16 mouse cellular contexts compared by ENCODE assay signal in genomic region chr9:32743642-32744161, GRCm38 (mm10).
A peak's percentile ranks its signal among the peaks of the same experiment; 100 is the strongest.
DNase-seq lines count a peak whose midpoint lies in the region; ATAC-seq and TF ChIP-seq lines count a peak whose summit lies in the region.
"Had no signal": no experiment of that assay in that cellular context is flagged by ENCODE, and none has a peak within 500 bp of the region (broad histone marks: within the 10 kb centered on the region; RNA-seq: fewer than 3 reads in every experiment).

No protein-coding gene starts in this region.

- ATAC-seq in kidney, embryonic 14.5 days (ENCODE audit: low FRiP score, low TSS enrichment): no peak
- ATAC-seq: midbrain, embryonic 13.5 days had no signal

- H3K27me3 ChIP-seq in kidney, embryonic 14.5 days (ENCODE audit: control insufficient read depth, insufficient read depth, low read length): no peaks in the 10 kb centered on the region
- no peaks in the 10 kb centered on the region for H3K27me3 ChIP-seq in spleen, adult 2 months (ENCODE audit: control insufficient read depth, insufficient read depth, low read length)
- H3K27me3 ChIP-seq: embryonic facial prominence, embryonic 13.5 days; heart, embryonic 15.5 days; hindbrain, embryonic 15.5 days; liver, embryonic 15.5 days; midbrain, embryonic 13.5 days had no signal

- H3K4me3 ChIP-seq in gastrocnemius, adult 2 months: no peak overlapping the region
- no peak overlapping the region for H3K4me3 ChIP-seq in kidney, embryonic 14.5 days (ENCODE audit: low read length)
- no peak overlapping the region for H3K4me3 ChIP-seq in spleen, adult 2 months (ENCODE audit: extremely low read depth, insufficient read depth, insufficient read length)
- H3K4me3 ChIP-seq: embryonic facial prominence, embryonic 13.5 days; heart, embryonic 15.5 days; hindbrain, embryonic 15.5 days; liver, embryonic 15.5 days; midbrain, embryonic 13.5 days had no signal

- no peaks in the 10 kb centered on the region for H3K9me3 ChIP-seq in kidney, embryonic 14.5 days (ENCODE audit: control insufficient read depth, low read length)
- H3K9me3 ChIP-seq: embryonic facial prominence, embryonic 13.5 days; heart, embryonic 15.5 days; hindbrain, embryonic 15.5 days; liver, embryonic 15.5 days; midbrain, embryonic 13.5 days had no signal

- H3K27ac ChIP-seq in gastrocnemius, adult 2 months: peak overlapping the region; percentile 43
- peak overlapping the region; percentile 78 for H3K27ac ChIP-seq in kidney, embryonic 14.5 days (ENCODE audit: low read depth, low read length)
- peak overlapping the region; percentile 77 for H3K27ac ChIP-seq in spleen, adult 2 months (ENCODE audit: insufficient read depth, low read length)
- H3K27ac ChIP-seq: embryonic facial prominence, embryonic 13.5 days; heart, embryonic 15.5 days; hindbrain, embryonic 15.5 days; liver, embryonic 15.5 days; midbrain, embryonic 13.5 days had no signal

- H3K4me1 ChIP-seq in kidney, embryonic 14.5 days (ENCODE audit: control insufficient read depth, insufficient read depth, low read length): peaks cover 30% of the 10 kb centered on the region
- H3K4me1 ChIP-seq in spleen, adult 2 months (ENCODE audit: control insufficient read depth, insufficient read depth, insufficient read length): peaks cover 54% of the 10 kb centered on the region
- H3K4me1 ChIP-seq: hindbrain, embryonic 15.5 days; liver, embryonic 15.5 days; midbrain, embryonic 13.5 days had no signal

- 75% methylated on average over 9 of the region's 9 CpGs for WGBS in kidney, embryonic 14.5 days
- 59% methylated on average over 9 of the region's 9 CpGs for WGBS in spleen, adult 2 months

- TF ChIP-seq POLR2A in spleen, adult 2 months (IDR thresholded peaks at IDR 0.05; ENCODE audit: low read depth, low read length): no peak

- TF ChIP-seq CTCF in gastrocnemius, adult 2 months (IDR thresholded peaks at IDR 0.05): no peak
- no peak for TF ChIP-seq CTCF in spleen, adult 2 months (IDR thresholded peaks at IDR 0.05; ENCODE audit: extremely low read depth, insufficient read depth, insufficient read length, insufficient replicate concordance)

- DNase-seq in gastrocnemius, adult 2 months: no peak
- DNase-seq in gastrocnemius, postnatal 36 days: no peak
- DNase-seq in kidney, adult 8-10 months: no peak
- peak in 1 of 2 experiments; percentile 51 for DNase-seq in spleen, adult 2 months (ENCODE audit: low read depth in 1 of 2, low spot score in 2 of 2)
- DNase-seq in spleen, postnatal 36 days (ENCODE audit: low spot score in 2 of 2): no peak
- peak; percentile 90 for DNase-seq in naive thymus-derived CD4-positive, alpha-beta T cell, adult 2 months (ENCODE audit: low read depth)
- no peak for DNase-seq in right cerebral cortex, postnatal 4 days
- DNase-seq: adrenal gland, adult 2 months; cerebellum, adult 2 months; gastrocnemius, postnatal 14 days had no signal

- intact Hi-C loops in gastrocnemius, adult 2 months (cut with DNase I): loop anchor here (5.0 kb wide), 1 partner anchor 151 kb away; no protein-coding TSS in a partner anchor
- intact Hi-C loops in gastrocnemius, postnatal 36 days (cut with DNase I): no loop called here

- H3K9ac ChIP-seq in kidney, embryonic 14.5 days (ENCODE audit: low read depth, low read length): no peak overlapping the region
- H3K9ac ChIP-seq: embryonic facial prominence, embryonic 13.5 days; heart, embryonic 15.5 days; hindbrain, embryonic 15.5 days; liver, embryonic 15.5 days; midbrain, embryonic 13.5 days had no signal

- H3K4me2 ChIP-seq in kidney, embryonic 14.5 days (replicated peaks; ENCODE audit: low read depth, low read length): no peak overlapping the region
- H3K4me2 ChIP-seq: embryonic facial prominence, embryonic 13.5 days; heart, embryonic 15.5 days; hindbrain, embryonic 15.5 days; liver, embryonic 15.5 days; midbrain, embryonic 13.5 days had no signal

- peaks cover 8% of the 10 kb centered on the region for H3K36me3 ChIP-seq in kidney, embryonic 14.5 days (ENCODE audit: control insufficient read depth, insufficient read depth, low read length)
- peaks cover 41% of the 10 kb centered on the region for H3K36me3 ChIP-seq in spleen, adult 2 months (ENCODE audit: control insufficient read depth, insufficient read depth, low read length)
- H3K36me3 ChIP-seq: heart, embryonic 15.5 days; hindbrain, embryonic 15.5 days; liver, embryonic 15.5 days; midbrain, embryonic 13.5 days had no signal
